Mouse (Mus musculus): ENCODE data around the gene Mul1.
"Not testable (repeated sequence)": the region's sequence is repeated elsewhere in the genome, so short reads cannot be mapped to it uniquely, and the experiment has no call there.

The Mul1 gene

GRCm38 (mm10) chr4:138434347-138435316, at the start of gene Mul1:
Mul1 (plus strand) TSS chr4:138434671.
- peak; percentile 93 to 94 for DNase-seq

- DNase-seq = no peak
These were observed 40.8 kb upstream of the Mul1 start for GRCm38 (mm10) chr4:138393703-138394102.

DNA sequence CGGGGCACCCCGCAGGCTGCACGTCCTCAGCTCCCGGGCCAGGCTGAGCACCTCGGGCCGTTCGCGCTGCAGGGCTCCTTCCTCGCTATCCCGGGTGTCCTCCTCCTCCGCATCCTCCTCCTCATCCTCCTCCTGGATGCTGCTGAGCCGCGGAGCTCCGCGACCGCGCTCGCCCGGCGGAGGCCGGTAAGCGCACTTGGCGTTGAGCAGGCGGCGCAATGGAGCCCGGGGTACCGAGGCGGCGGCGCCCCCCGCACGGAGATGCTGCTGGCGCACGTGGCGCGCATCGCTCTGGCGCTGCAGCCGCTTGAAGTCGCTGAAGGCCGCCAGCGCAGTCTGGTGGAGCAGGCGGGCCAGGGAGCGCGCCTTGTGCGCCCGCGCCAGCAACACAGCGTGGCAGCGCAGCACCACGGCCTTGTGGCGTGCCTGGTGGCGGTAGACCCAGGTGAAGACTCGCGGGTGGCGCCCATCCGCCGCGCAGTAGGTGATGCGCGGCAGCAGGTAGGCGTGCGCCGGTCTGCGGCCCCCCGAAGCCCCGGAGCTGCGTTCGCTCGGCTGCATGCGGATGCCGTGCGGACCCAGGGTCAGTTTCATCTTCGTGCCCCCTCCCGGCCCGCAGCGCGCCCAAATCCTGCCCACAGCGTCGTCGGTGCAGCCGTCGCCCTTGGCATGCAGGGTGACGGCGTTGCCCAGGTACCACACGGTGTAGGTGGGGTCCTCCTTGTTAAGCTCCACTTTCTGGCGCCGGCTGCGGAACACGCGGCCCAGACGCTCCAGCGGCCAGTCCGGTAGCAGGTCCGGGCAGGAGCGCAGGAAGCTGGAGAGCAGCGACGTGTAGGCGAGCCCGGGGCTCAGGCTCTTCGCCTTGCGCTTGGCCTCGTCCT, 39.1 kb upstream of the Mul1 start:
- DNase-seq = no peak

GRCm38 (mm10) chr4:138395971-138396645, 38.4 kb upstream of the Mul1 start, which contains the start of gene Fam43b:
Fam43b (minus strand) TSS chr4:138396528.
- DNase-seq = no peak

DNA sequence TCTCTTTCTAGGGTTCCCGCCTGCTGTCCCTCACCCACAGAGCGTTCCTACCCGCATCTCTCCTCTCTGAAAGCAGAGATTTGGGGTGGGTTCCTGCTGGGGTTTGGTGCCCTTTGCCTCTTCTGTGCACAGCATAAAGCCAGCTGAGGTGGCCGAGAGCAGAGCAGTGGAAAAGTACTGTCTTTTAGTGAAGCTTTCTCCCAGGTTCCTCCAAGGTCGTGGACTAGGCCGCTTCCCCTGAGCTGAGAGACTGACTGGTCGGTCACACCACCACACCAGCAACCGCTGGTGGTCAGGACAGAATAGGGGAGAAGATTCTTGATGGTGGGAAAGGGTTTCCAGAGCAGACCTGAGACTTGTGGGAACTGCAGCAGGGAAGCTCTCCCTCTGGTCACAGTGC, 37.8 kb upstream of the Mul1 start:
- DNase-seq = no peak

DNA sequence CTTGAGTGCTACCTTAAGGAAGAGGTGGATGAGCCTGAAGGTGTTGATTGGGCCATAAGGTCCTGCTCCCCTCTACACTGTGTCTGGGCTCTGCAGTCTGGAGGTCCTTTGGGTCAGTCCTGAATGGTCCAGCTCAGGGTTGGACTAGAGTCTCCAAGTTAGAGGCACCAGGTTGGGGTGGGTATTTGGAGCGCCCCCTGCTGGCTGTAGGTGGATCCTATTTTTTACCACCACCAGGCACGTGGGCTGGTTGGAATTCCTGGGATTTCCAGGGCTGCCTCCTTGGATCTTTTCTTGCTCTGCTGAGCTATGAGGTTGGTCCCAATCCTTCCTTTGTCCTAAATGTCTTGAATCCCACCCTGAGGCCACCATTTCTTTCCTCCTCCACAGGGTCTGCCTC, 29.7 kb upstream of the Mul1 start:
- DNase-seq = peak; percentile 16 to 22

- no peak for DNase-seq
These were observed 26.8 kb upstream of the Mul1 start for GRCm38 (mm10) chr4:138407479-138408194.

- no peak for DNase-seq
These were observed 23.5 kb upstream of the Mul1 start for GRCm38 (mm10) chr4:138411011-138411410.

- DNase-seq = no peak
These were observed 22.9 kb upstream of the Mul1 start for GRCm38 (mm10) chr4:138411504-138412121.

DNA sequence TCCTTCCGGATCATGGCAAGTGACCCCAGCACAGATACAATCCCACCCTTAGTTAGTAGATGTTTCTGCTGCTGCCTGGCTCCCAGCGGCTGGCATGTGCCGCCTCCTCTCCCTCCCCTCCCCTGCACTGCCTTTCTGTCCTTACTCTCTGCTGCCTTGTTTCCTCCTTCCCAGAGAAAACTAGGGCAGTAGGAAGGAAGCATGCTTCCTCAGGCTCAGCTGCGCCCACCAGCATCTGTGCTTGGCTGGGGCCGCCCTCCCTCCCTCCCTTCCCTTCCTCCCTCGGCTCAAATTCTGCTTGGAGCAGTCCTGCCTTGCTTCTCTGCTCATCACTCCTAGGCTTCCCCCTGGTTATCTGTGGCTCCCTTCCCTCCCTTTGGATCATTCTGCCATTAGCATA, 19.7 kb upstream of the Mul1 start:
- no peak for DNase-seq

GRCm38 (mm10) chr4:138415991-138416390, 18.5 kb upstream of the Mul1 start:
- no peak for DNase-seq

DNA sequence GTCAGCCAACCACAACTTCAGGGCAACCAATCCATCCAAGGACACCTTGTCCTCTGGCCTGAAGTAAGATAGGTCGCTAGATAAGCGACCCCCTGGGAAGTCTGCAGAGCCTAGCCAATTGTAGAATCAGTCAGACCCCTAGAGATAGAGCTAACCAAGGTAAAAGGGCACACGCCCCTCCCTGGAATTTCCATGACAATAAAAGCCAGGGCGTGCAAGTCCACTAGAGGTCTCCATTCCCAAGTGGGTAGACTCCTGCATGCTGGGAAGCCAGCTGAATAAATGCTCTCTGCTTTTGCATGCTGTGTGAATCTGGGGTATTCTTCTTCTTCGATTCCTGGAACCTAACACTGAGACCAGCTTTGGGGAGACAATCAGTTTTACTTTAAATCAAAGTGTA, 18.1 kb upstream of the Mul1 start:
- no peak for DNase-seq

- no peak for DNase-seq
These were observed 16.6 kb upstream of the Mul1 start for GRCm38 (mm10) chr4:138417882-138418281.

- no peak for DNase-seq
These were observed 16.0 kb upstream of the Mul1 start for GRCm38 (mm10) chr4:138418340-138418957.

GRCm38 (mm10) chr4:138425028-138425427, 9.4 kb upstream of the Mul1 start:
- DNase-seq = no peak

DNA sequence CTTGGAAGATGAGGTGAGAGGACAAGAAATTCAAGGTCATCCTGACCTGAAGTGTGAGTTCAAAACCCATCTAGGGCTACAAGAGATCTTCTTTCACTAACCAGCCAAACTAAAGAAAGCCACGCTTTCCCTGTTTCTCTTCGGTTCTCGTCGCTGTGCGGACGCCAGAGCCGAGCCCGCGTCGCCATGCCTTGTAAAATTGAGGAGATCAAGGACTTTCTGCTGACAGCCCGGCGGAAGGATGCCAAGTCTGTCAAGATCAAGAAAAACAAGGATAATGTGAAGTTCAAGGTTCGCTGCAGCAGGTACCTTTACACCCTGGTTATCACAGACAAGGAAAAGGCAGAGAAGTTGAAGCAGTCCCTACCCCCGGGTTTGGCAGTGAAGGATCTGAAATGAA, 8.9 kb upstream of the Mul1 start:
- DNase-seq = not testable (repeated sequence)

DNA sequence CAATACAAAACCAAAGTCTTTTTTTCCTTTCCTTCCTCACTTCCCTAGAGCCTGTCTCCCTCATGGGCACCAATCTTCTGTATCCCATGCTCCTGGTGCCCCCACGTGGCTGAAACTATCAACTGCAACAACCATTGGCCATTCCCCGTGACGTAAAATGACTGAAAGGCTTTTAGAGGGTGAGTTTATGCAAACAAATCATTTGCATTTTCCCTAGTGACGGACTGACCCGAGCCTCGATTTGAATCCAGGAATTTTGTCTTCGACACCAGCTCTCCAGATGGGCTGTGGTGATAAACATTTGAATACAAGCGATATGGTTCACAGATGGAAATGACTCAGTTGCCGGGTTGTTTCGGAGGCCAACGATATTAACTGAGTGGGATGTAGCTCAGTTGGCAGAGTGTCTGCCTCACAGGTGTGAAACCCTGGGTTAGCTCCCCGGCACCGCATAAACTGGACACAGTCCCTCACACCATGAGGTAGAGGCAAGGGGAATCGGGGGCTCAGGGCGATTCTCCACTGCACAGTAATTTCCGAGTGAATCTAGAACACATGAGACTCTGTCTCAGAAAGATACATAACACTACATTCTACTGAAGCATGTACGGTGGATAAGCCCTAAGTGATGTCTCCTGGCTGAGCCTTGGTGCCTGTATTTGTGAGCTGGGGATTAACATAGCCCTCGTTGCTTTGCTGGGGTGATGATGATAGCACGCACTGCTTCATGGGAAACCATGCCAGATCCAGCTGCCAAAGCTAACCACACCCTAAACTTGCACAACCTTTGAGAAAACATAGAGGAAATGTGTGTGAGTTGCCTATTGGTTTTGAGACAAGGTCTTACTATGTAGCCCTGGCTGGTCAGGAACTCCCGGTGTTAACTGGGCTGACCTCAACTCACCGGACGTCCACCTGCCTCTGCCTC, 7.4 kb upstream of the Mul1 start:
- peak; percentile 37 to 51 for DNase-seq

GRCm38 (mm10) chr4:138429778-138430177, 4.7 kb upstream of the Mul1 start:
- peak in 1 of 2 experiments; percentile 21 for DNase-seq

DNA sequence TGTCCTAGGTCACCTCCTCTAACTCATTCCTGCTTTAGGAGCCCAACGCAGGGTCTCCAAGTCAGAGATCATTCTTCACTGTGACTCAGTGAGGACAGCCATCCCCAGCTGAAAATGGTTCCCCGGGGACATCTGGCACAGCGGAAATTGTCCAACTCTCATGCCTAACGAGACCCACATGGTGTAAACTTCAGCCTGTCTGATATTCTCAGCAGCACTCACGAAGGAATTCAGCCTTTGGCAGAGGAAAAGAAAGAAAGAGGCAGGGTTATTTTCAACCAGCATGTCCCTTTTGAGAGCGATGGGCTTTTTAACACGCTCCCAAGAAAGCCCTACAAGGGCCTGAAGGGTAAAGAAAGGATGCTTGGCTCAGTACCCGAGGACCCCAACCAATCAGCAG, 3.1 kb upstream of the Mul1 start:
- DNase-seq = no peak

DNA sequence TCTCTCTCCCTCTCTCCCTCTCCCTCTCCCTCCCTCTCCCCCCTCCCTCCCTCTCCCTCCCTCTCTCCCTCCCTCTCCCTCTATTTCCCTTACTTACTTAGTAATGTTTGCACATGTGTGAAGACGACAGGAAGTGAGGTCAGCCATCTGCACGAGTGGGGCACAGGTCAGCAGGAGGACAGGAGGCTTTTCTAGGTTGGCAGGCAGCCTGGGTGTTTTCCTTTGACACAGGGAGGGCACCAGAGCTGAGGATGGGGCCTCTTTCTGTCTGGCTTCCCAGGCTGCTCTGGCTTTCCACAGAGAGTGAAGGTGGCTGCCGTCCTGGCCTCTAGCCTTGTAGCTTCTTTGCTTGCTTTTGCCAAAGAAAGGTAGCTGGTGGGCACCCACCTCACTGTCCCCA, 5.6 kb downstream of the Mul1 start:
- no peak for DNase-seq

All from thymus, postnatal 36 days (tissue).